Mouse (Mus musculus) embryonic facial prominence, embryonic 10.5 days (tissue): ENCODE results near the gene Tmem274. TPM values are rescaled to one million over a fixed set of nuclear protein-coding genes. Genes with fewer than 3 reads are reported as not detected.

Source experiments
- DNase-seq: peaks from one replicate; pipeline ENCODE4 v3.0.0-alpha.2; 2017; ENCODE audit warnings: low spot score
- H3K27ac ChIP-seq: fragments of 300-500 bp; sonication (generic); replicated peaks from 2 replicates; pipeline ENCODE4 v1.5.1; 2016; ENCODE audit warnings: mild to moderate bottlenecking
- H3K27me3 ChIP-seq: fragments of 300-500 bp; sonication (generic); replicated peaks from 2 replicates; pipeline ENCODE4 v1.6.1; 2016; ENCODE audit warnings: low read depth, mild to moderate bottlenecking; ENCODE audit not compliant: poor library complexity, severe bottlenecking
- H3K36me3 ChIP-seq: fragments of 300-500 bp; sonication (generic); replicated peaks from 2 replicates; pipeline ENCODE4 v1.6.1; 2016; ENCODE audit warnings: mild to moderate bottlenecking, moderate library complexity
- H3K4me1 ChIP-seq: fragments of 300-500 bp; sonication (generic); 2 replicates; pipeline ENCODE4 v1.6.1; 2016
- H3K4me3 ChIP-seq: fragments of 300-500 bp; sonication (generic); 2 replicates; pipeline ENCODE4 v1.5.1; 2016; ENCODE audit warnings: mild to moderate bottlenecking, moderate library complexity
- H3K9me3 ChIP-seq: fragments of 300-500 bp; sonication (generic); 2 replicates; pipeline ENCODE4 v1.6.1; 2016; ENCODE audit warnings: mild to moderate bottlenecking
- WGBS: fragments of 180-500 bp; shearing (Covaris S2); methylation state at CpG from one replicate; pipeline ENCODE4 v1.1.7; 2016; 5-methylcytosine and 5-hydroxymethylcytosine counted together
- polyA plus RNA-seq: library from polyadenylated mRNA; unstranded; fragments of >200 nt; fragmentation: Nextera tagmentation; extraction: Ambion mirVana; gene quantifications from 2 replicates; pipeline ENCODE4 v1.2.1, GENCODE M21; 2016

Gene Tmem274
- polyA plus RNA-seq, 1 experiment from 2014 or later, result 0.77 TPM

GRCm38 (mm10) chr4:149485825-149486206 is 8.6 kb downstream of the Tmem274 start:
- Histone ChIP-seq H3K27ac (peak overlapping the region; percentile 91), H3K4me1 (peaks cover 26% of the 10 kb centered on the region), H3K4me3 (peak overlapping the region; percentile 95), H3K9me3 (no peaks in the 10 kb centered on the region), H3K36me3 (peaks cover 43% of the 10 kb centered on the region), H3K27me3 (no peaks in the 10 kb centered on the region)
- peak; percentile 29 for DNase-seq
- WGBS, result 2% methylated on average over 10 of the region's 10 CpGs

GRCm38 (mm10) chr4:149487729-149488128 is 10.6 kb downstream of the Tmem274 start:
- 93% methylated on average over 12 of the region's 12 CpGs for WGBS
- H3K27me3 ChIP-seq, result no peaks in the 10 kb centered on the region
- H3K4me3 ChIP-seq, result no peak overlapping the region
- no peaks in the 10 kb centered on the region for H3K9me3 ChIP-seq
- no peak overlapping the region for H3K27ac ChIP-seq
- peaks cover 62% of the 10 kb centered on the region for H3K36me3 ChIP-seq
- no peak for DNase-seq
- peaks cover 26% of the 10 kb centered on the region for H3K4me1 ChIP-seq

- Histone ChIP-seq H3K27ac (no peak overlapping the region), H3K27me3 (no peaks in the 10 kb centered on the region), H3K4me3 (no peak overlapping the region), H3K4me1 (peaks cover 17% of the 10 kb centered on the region), H3K36me3 (peaks cover 81% of the 10 kb centered on the region), H3K9me3 (no peaks in the 10 kb centered on the region)
- 94% methylated on average over 14 of the region's 14 CpGs for WGBS
- DNase-seq, result no peak
These were observed 12.4 kb downstream of the Tmem274 start for GRCm38 (mm10) chr4:149489415-149490240.

GRCm38 (mm10) chr4:149491151-149491550 is 14.0 kb downstream of the Tmem274 start:
- H3K27ac ChIP-seq, result no peak overlapping the region
- H3K4me3 ChIP-seq, result no peak overlapping the region
- DNase-seq, result no peak
- no peaks in the 10 kb centered on the region for H3K9me3 ChIP-seq
- no peaks in the 10 kb centered on the region for H3K27me3 ChIP-seq
- 94% methylated on average over 3 of the region's 3 CpGs for whole genome bisulfite sequencing
- peaks cover 17% of the 10 kb centered on the region for H3K4me1 ChIP-seq
- peaks cover 94% of the 10 kb centered on the region for H3K36me3 ChIP-seq

GRCm38 (mm10) chr4:149496612-149497011 is 19.4 kb downstream of the Tmem274 start:
- DNase-seq, result peak; percentile 54
- H3K4me1 ChIP-seq, result peaks cover 15% of the 10 kb centered on the region
- H3K27ac ChIP-seq, result peak overlapping the region; percentile 81
- peaks cover 95% of the 10 kb centered on the region for H3K36me3 ChIP-seq
- H3K4me3 ChIP-seq, result no peak overlapping the region
- H3K9me3 ChIP-seq, result no peaks in the 10 kb centered on the region
- no peaks in the 10 kb centered on the region for H3K27me3 ChIP-seq
- WGBS, result 16% methylated on average over 2 of the region's 2 CpGs

GRCm38 (mm10) chr4:149498901-149499300 is 21.7 kb downstream of the Tmem274 start:
- Histone ChIP-seq H3K4me3 (no peak overlapping the region), H3K4me1 (peaks cover 15% of the 10 kb centered on the region), H3K27ac (no peak overlapping the region), H3K9me3 (no peaks in the 10 kb centered on the region), H3K27me3 (no peaks in the 10 kb centered on the region), H3K36me3 (peaks cover 90% of the 10 kb centered on the region)
- no peak for DNase-seq
- 83% methylated on average over 8 of the region's 8 CpGs for WGBS

- WGBS, result 81% methylated on average over 5 of the region's 5 CpGs
- Histone ChIP-seq H3K36me3 (peaks cover 81% of the 10 kb centered on the region), H3K27ac (no peak overlapping the region), H3K9me3 (no peaks in the 10 kb centered on the region), H3K4me3 (no peak overlapping the region), H3K4me1 (peaks cover 20% of the 10 kb centered on the region), H3K27me3 (no peaks in the 10 kb centered on the region)
- DNase-seq, result no peak
These were observed 22.6 kb downstream of the Tmem274 start for GRCm38 (mm10) chr4:149499790-149500189.

- no peaks in the 10 kb centered on the region for H3K9me3 ChIP-seq
- peaks cover 11% of the 10 kb centered on the region for H3K4me1 ChIP-seq
- H3K36me3 ChIP-seq, result peaks cover 38% of the 10 kb centered on the region
- no peaks in the 10 kb centered on the region for H3K27me3 ChIP-seq
- no peak for DNase-seq
- H3K27ac ChIP-seq, result no peak overlapping the region
- no peak overlapping the region for H3K4me3 ChIP-seq
- WGBS, result 79% methylated on average over 5 of the region's 5 CpGs
These were observed 27.2 kb downstream of the Tmem274 start for GRCm38 (mm10) chr4:149504363-149504762.

- H3K36me3 ChIP-seq, result peaks cover 33% of the 10 kb centered on the region
- 25% methylated on average over 3 of the region's 3 CpGs for WGBS
- no peak for DNase-seq
- no peaks in the 10 kb centered on the region for H3K9me3 ChIP-seq
- H3K27ac ChIP-seq, result no peak overlapping the region
- H3K27me3 ChIP-seq, result no peaks in the 10 kb centered on the region
- peaks cover 11% of the 10 kb centered on the region for H3K4me1 ChIP-seq
- no peak overlapping the region for H3K4me3 ChIP-seq
These were observed 27.7 kb downstream of the Tmem274 start for GRCm38 (mm10) chr4:149504858-149505257.

GRCm38 (mm10) chr4:149505261-149505967 is 28.2 kb downstream of the Tmem274 start:
- no peak for DNase-seq
- Histone ChIP-seq H3K4me1 (peaks cover 11% of the 10 kb centered on the region), H3K27ac (no peak overlapping the region)

GRCm38 (mm10) chr4:149506904-149507303 is 29.7 kb downstream of the Tmem274 start:
- H3K36me3 ChIP-seq, result peaks cover 15% of the 10 kb centered on the region
- DNase-seq, result no peak
- 79% methylated on average over 3 of the region's 3 CpGs for WGBS
- no peak overlapping the region for H3K27ac ChIP-seq
- no peak overlapping the region for H3K4me3 ChIP-seq
- peaks cover 11% of the 10 kb centered on the region for H3K4me1 ChIP-seq
- no peaks in the 10 kb centered on the region for H3K27me3 ChIP-seq
- H3K9me3 ChIP-seq, result no peaks in the 10 kb centered on the region

More at GRCm38 (mm10) chr4:149505261-149505967, 28.2 kb downstream of the Tmem274 start:
- Histone ChIP-seq H3K27me3 (no peaks in the 10 kb centered on the region), H3K36me3 (peaks cover 27% of the 10 kb centered on the region), H3K4me3 (no peak overlapping the region), H3K9me3 (no peaks in the 10 kb centered on the region)
- WGBS, result 48% methylated on average over 15 of the region's 15 CpGs

- H3K36me3 ChIP-seq, result no peaks in the 10 kb centered on the region
- H3K4me3 ChIP-seq, result no peak overlapping the region
- no peak for DNase-seq
- H3K27me3 ChIP-seq, result no peaks in the 10 kb centered on the region
- WGBS, result 66% methylated on average over 6 of the region's 6 CpGs
- H3K27ac ChIP-seq, result no peak overlapping the region
- no peaks in the 10 kb centered on the region for H3K4me1 ChIP-seq
- no peaks in the 10 kb centered on the region for H3K9me3 ChIP-seq
These were observed 34.1 kb downstream of the Tmem274 start for GRCm38 (mm10) chr4:149511221-149511646.

GRCm38 (mm10) chr4:149512072-149512471 is 34.9 kb downstream of the Tmem274 start:
- Histone ChIP-seq H3K27me3 (no peaks in the 10 kb centered on the region), H3K27ac (no peak overlapping the region), H3K9me3 (no peaks in the 10 kb centered on the region), H3K36me3 (no peaks in the 10 kb centered on the region), H3K4me1 (no peaks in the 10 kb centered on the region), H3K4me3 (no peak overlapping the region)
- DNase-seq, result no peak
- WGBS, result 93% methylated on average over 7 of the region's 7 CpGs
